In genomic region chr1:33714796-33715195, GRCm38 (mm10) we compare ENCODE assay signal across 11 mouse cellular contexts. TPM values are rescaled to one million over a fixed set of nuclear protein-coding genes. Genes with fewer than 3 reads are reported as not detected.
DNase-seq lines count a peak whose midpoint lies in the region; ATAC-seq lines count a peak whose summit lies in the region.
"Had no signal": no experiment of that assay in that cellular context is flagged by ENCODE, and none has a peak within 500 bp of the region (broad histone marks: within the 10 kb centered on the region; RNA-seq: fewer than 3 reads in every experiment).

No protein-coding gene starts in this region.

- no peak overlapping the region for H3K9ac ChIP-seq in heart, embryonic 16.5 days (ENCODE audit: low read length)
- no peak overlapping the region for H3K9ac ChIP-seq in midbrain, embryonic 15.5 days
- H3K9ac ChIP-seq: embryonic facial prominence, embryonic 15.5 days had no signal

- H3K4me3 ChIP-seq in heart, embryonic 16.5 days (ENCODE audit: low read length), result no peak overlapping the region
- H3K4me3 ChIP-seq in midbrain, embryonic 15.5 days, result no peak overlapping the region
- H3K4me3 ChIP-seq: embryonic facial prominence, embryonic 15.5 days; myocyte had no signal

- no peak for DNase-seq in heart, postnatal 10 days
- DNase-seq in ZHBTc4 (ENCODE audit: low read depth, low spot score), result peak; percentile 92
- peak; percentile 31 for DNase-seq in forelimb bud, embryonic 11.5 days (ENCODE audit: low read depth, low spot score)
- no peak for DNase-seq in testis, postnatal 10 days (ENCODE audit: low spot score)
- DNase-seq in gastrocnemius, postnatal 36 days, result no peak
- no peak for DNase-seq in spleen, postnatal 36 days (ENCODE audit: low spot score in 2 of 2)
- DNase-seq: kidney, adult 18-20 months had no signal

- no peak overlapping the region for H3K27ac ChIP-seq in heart, embryonic 16.5 days (ENCODE audit: low read length)
- H3K27ac ChIP-seq in midbrain, embryonic 15.5 days, result no peak overlapping the region
- H3K27ac ChIP-seq: embryonic facial prominence, embryonic 15.5 days had no signal

- no peaks in the 10 kb centered on the region for H3K4me1 ChIP-seq in heart, embryonic 16.5 days (ENCODE audit: control insufficient read depth, insufficient read depth, low read length)
- peaks cover 5% of the 10 kb centered on the region; the same call in 1 of the 2 replicates for H3K4me1 ChIP-seq in midbrain, embryonic 15.5 days

- H3K27me3 ChIP-seq in heart, embryonic 16.5 days (ENCODE audit: control insufficient read depth, insufficient read depth, low read length), result no peaks in the 10 kb centered on the region
- no peaks in the 10 kb centered on the region for H3K27me3 ChIP-seq in midbrain, embryonic 15.5 days (replicated peaks)
- H3K27me3 ChIP-seq: embryonic facial prominence, embryonic 15.5 days had no signal

- no peaks in the 10 kb centered on the region for H3K36me3 ChIP-seq in heart, embryonic 16.5 days (ENCODE audit: control insufficient read depth, insufficient read depth)
- H3K36me3 ChIP-seq in midbrain, embryonic 15.5 days (replicated peaks), result no peaks in the 10 kb centered on the region
- H3K36me3 ChIP-seq: embryonic facial prominence, embryonic 15.5 days had no signal

- ATAC-seq in heart, embryonic 16.5 days (replicated peaks; ENCODE audit: extremely low read depth, insufficient read depth, low FRiP score), result no peak
- ATAC-seq in midbrain, embryonic 15.5 days (replicated peaks), result no peak

- peak overlapping the region; percentile 31; the same call in 1 of the 2 replicates for H3K4me2 ChIP-seq in heart, embryonic 16.5 days (ENCODE audit: low read depth, low read length)
- H3K4me2 ChIP-seq in midbrain, embryonic 15.5 days, result peak overlapping the region; percentile 25; the same call in 1 of the 2 replicates
- H3K4me2 ChIP-seq: embryonic facial prominence, embryonic 15.5 days had no signal

- 6% methylated on average over 10 of the region's 10 CpGs for WGBS in heart, embryonic 16.5 days
- WGBS in midbrain, embryonic 15.5 days, result 6% methylated on average over 10 of the region's 10 CpGs

- intact Hi-C loops in heart, postnatal 10 days (cut with DNase I), result no loop called here
- intact Hi-C loops in gastrocnemius, postnatal 36 days (cut with DNase I), result no loop called here

- H3K9me3 ChIP-seq in heart, embryonic 16.5 days (replicated peaks; ENCODE audit: control insufficient read depth, low read length), result no peaks in the 10 kb centered on the region
- H3K9me3 ChIP-seq in midbrain, embryonic 15.5 days, result no peaks in the 10 kb centered on the region
- H3K9me3 ChIP-seq: embryonic facial prominence, embryonic 15.5 days had no signal

RNA-seq across cellular contexts. Expression of gene Rab23, which starts 4.9 kb away (rescaled TPM):
- 10.9 and 13.2 TPM in 2 replicates for polyA plus RNA-seq in heart, embryonic 16.5 days (2015; fragmentation: Nextera tagmentation; extraction: Ambion mirVana)
- total RNA-seq in heart, postnatal 10 days (2021), result 10 to 100 TPM; 13.8 to 16.6 TPM
- polyA plus RNA-seq in midbrain, embryonic 15.5 days (2015; fragmentation: Nextera tagmentation; extraction: Ambion mirVana), result 31.3 and 34.8 TPM in 2 replicates
- 1 to 10 TPM; 4.2 to 5.1 TPM for total RNA-seq in gastrocnemius, postnatal 36 days (2021)

RNA-seq across cellular contexts. Expression of gene Bag2, which starts 42.8 kb away (rescaled TPM):
- 87.3 and 90.1 TPM in 2 replicates for polyA plus RNA-seq in heart, embryonic 16.5 days (2015; fragmentation: Nextera tagmentation; extraction: Ambion mirVana)
- total RNA-seq in heart, postnatal 10 days (2021), result 10 to 100 TPM; 53.7 to 54.6 TPM
- polyA plus RNA-seq in midbrain, embryonic 15.5 days (2015; fragmentation: Nextera tagmentation; extraction: Ambion mirVana), result 22.2 and 23.6 TPM in 2 replicates
- 10 to 100 TPM; 15.8 to 19.0 TPM for total RNA-seq in gastrocnemius, postnatal 36 days (2021)

RNA-seq across cellular contexts. Expression of gene Prim2, which starts 45.2 kb away (rescaled TPM):
- polyA plus RNA-seq in heart, embryonic 16.5 days (2015; fragmentation: Nextera tagmentation; extraction: Ambion mirVana), result 18.5 and 22.6 TPM in 2 replicates
- 1 to 10 TPM; 5.7 to 6.2 TPM for total RNA-seq in heart, postnatal 10 days (2021)
- 21.0 and 21.7 TPM in 2 replicates for polyA plus RNA-seq in midbrain, embryonic 15.5 days (2015; fragmentation: Nextera tagmentation; extraction: Ambion mirVana)
- total RNA-seq in gastrocnemius, postnatal 36 days (2021), result 1 to 10 TPM in 1 of 2 experiments, under 1 TPM in 1; 0.87 to 1.1 TPM

Comparison
In these comparisons a context has a peak if more than half of its experiments do, and no peak if none do; other contexts are left out.
1. DNase-seq: peak in ZHBTc4 (single experiment) and forelimb bud, embryonic 11.5 days (single experiment); none in heart, postnatal 10 days (0 of 2), testis, postnatal 10 days (single experiment), gastrocnemius, postnatal 36 days (0 of 2) and spleen, postnatal 36 days (0 of 2).